Mouse (Mus musculus) frontal cortex, adult 2 months (tissue): ENCODE results near the gene Thsd7a. TPM values are rescaled to one million over a fixed set of nuclear protein-coding genes. Genes with fewer than 3 reads are reported as not detected.

ENCODE experiments used
- DNase-seq, 2 experiments: peaks; one replicate each; pipeline ENCODE4 v3.0.0; 2022; ENCODE audit warnings: low spot score in 1 of 2; ENCODE audit errors: extremely low spot score in 1 of 2
- polyA plus RNA-seq: library from polyadenylated mRNA; depleted of rRNA; stranded (reverse); fragments of >200 nt; gene quantifications from 2 replicates; pipeline ENCODE4 v1.2.3, GENCODE M21; 2012

The Thsd7a gene
- polyA plus RNA-seq, 1 experiment = 9.9 TPM

GRCm38 (mm10) chr6:12402996-12403395 lies 346.2 kb downstream of the Thsd7a start:
- no peak for DNase-seq

GRCm38 (mm10) chr6:12397776-12398522 lies 351.3 kb downstream of the Thsd7a start:
- DNase-seq = no peak

GRCm38 (mm10) chr6:12393574-12394380 lies 355.4 kb downstream of the Thsd7a start:
- DNase-seq = no peak

- no peak for DNase-seq
These were observed 362.5 kb downstream of the Thsd7a start for GRCm38 (mm10) chr6:12386731-12387130.

- DNase-seq = peak in 1 of 2 experiments; percentile 13
These were observed 363.6 kb downstream of the Thsd7a start for GRCm38 (mm10) chr6:12385591-12385990.

GRCm38 (mm10) chr6:12381136-12381778 lies 368.0 kb downstream of the Thsd7a start:
- DNase-seq = peak in 1 of 2 experiments; percentile 62

- no peak for DNase-seq
These were observed 368.5 kb downstream of the Thsd7a start for GRCm38 (mm10) chr6:12380717-12381116.

- no peak for DNase-seq
These were observed 390.5 kb downstream of the Thsd7a start for GRCm38 (mm10) chr6:12358737-12359136.

GRCm38 (mm10) chr6:12353573-12353972 lies 395.6 kb downstream of the Thsd7a start:
- DNase-seq = no peak

- no peak for DNase-seq
These were observed 397.0 kb downstream of the Thsd7a start for GRCm38 (mm10) chr6:12352165-12352719.

- peak in 1 of 2 experiments; percentile 79 for DNase-seq
These were observed 398.5 kb downstream of the Thsd7a start for GRCm38 (mm10) chr6:12350753-12351152.

- DNase-seq = no peak
These were observed 400.0 kb downstream of the Thsd7a start for GRCm38 (mm10) chr6:12349105-12349759.

- no peak for DNase-seq
These were observed 400.5 kb downstream of the Thsd7a start for GRCm38 (mm10) chr6:12348667-12349066.

- DNase-seq = no peak
These were observed 412.3 kb downstream of the Thsd7a start for GRCm38 (mm10) chr6:12336590-12337584.

GRCm38 (mm10) chr6:12315070-12315909 lies 433.9 kb downstream of the Thsd7a start:
- DNase-seq = peak; percentile 10 to 71

GRCm38 (mm10) chr6:12307502-12307901 lies 441.7 kb downstream of the Thsd7a start:
- no peak for DNase-seq

GRCm38 (mm10) chr6:12262641-12263400 lies 486.4 kb downstream of the Thsd7a start:
- DNase-seq = no peak
